Mouse (Mus musculus) B cell, adult 62 days (primary cell): Measurements from ENCODE around the gene Herc2. TPM values are rescaled to one million over a fixed set of nuclear protein-coding genes. Genes with fewer than 3 reads are reported as not detected.

Experiments used
- total RNA-seq: library from RNA; stranded (reverse); gene quantifications from 4 replicates; pipeline ENCODE4 v1.2.4, GENCODE M21; 2023

Herc2 gene
- total RNA-seq = 71.6 to 88.1 TPM (median 82.5 TPM) in 4 replicates

DNA sequence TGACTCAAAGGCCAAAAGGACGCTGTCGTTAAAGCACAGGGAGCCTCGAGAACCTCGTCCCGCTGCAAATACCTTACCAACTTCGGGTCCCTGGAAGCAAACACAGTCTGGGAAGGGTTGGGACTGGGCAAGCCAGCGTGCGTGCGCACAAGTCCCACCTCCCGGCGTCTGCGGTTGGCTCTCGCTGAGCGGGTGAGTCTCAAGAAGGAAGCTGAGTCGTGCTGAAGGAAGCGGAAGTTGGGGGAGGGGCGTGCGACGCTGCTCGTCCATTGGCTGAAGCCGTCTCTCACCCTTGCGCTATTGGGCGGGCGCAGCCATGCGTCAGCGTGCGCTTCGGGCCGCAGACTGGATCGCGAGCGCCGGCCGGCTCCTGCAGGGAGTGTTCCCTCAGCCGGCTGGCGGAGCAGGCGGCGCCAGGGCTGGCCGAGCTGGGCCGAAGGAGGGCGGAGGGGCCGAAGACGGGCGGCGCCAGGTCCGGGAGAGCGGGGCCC, at the start of gene Herc2:
Gene Herc2, plus strand, starts transcription at position 366 of the 491 bp plus-strand sequence.

GRCm38 (mm10) chr7:56019930-56020253, 30.1 kb upstream of the Herc2 start, which contains the start of gene Nipa1:
Nipa1 (minus strand) TSS chr7:56019954.

GRCm38 (mm10) chr7:56239543-56239942, 189.5 kb downstream of the Herc2 start, which contains the start of gene Oca2:
Oca2 (plus strand) TSS chr7:56239760.

Other genes with a start within 250 kb of the Herc2 start
- gene Cyfip1, start 208.5 kb upstream of the Herc2 start, total RNA-seq = 43.0 to 54.8 TPM (median 48.8 TPM) in 4 replicates
- gene Nipa2, start 87.7 kb upstream of the Herc2 start, total RNA-seq = 38.7 to 44.5 TPM (median 43.0 TPM) in 4 replicates
- gene Nipa1, start 30.2 kb upstream of the Herc2 start, total RNA-seq = 0.16 to 0.30 TPM in 2 of 4 replicates, not detected in the others
- not detected in 4 replicates for gene Oca2, start 189.6 kb downstream of the Herc2 start, total RNA-seq